Mouse (Mus musculus) embryonic facial prominence, embryonic 11.5 days (tissue): ENCODE measurements at regions not wholly inside any gene's neighbourhood (a gene's known extent, or its start where the extent isn't known, plus 50 kb on each side); places are given as distances from the start of the nearest gene placed in this dataset.
A peak's percentile ranks its signal among the peaks of the same experiment; 100 is the strongest.

Experiments
- ATAC-seq: fragments of 200-750 bp; cut with Nextera tagmentation; replicated peaks from 2 replicates; pipeline ENCODE4 v1.8.0; 2017; ENCODE audit warnings: low read depth; ENCODE audit not compliant: insufficient number of reproducible peaks, low FRiP score, low TSS enrichment
- DNase-seq: peaks from one replicate; pipeline ENCODE4 v3.0.0-alpha.2; 2015; ENCODE audit warnings: low spot score
- H3K27ac ChIP-seq: fragments of 300-500 bp; sonication (generic); replicated peaks from 2 replicates; pipeline ENCODE4 v1.5.1; 2014; ENCODE audit warnings: mild to moderate bottlenecking, low read depth, low read length, control low read depth
- H3K27me3 ChIP-seq: fragments of 300-500 bp; sonication (generic); 2 replicates; pipeline ENCODE4 v1.6.1; 2014; ENCODE audit warnings: mild to moderate bottlenecking, low read length, moderate library complexity, mixed read lengths; ENCODE audit not compliant: control insufficient read depth, insufficient read depth
- H3K36me3 ChIP-seq: fragments of 300-500 bp; sonication (generic); replicated peaks from 2 replicates; pipeline ENCODE4 v1.6.1; 2014; ENCODE audit warnings: low read depth, mild to moderate bottlenecking, low read length, moderate library complexity, mixed read lengths; ENCODE audit not compliant: control insufficient read depth, insufficient read depth
- H3K4me1 ChIP-seq: fragments of 300-500 bp; sonication (generic); 2 replicates; pipeline ENCODE4 v1.6.1; 2014; ENCODE audit warnings: low read length, mixed read lengths; ENCODE audit not compliant: control insufficient read depth, insufficient read depth
- H3K4me2 ChIP-seq: fragments of 300-500 bp; sonication (generic); 2 replicates; pipeline ENCODE4 v1.6.1; 2014; ENCODE audit warnings: low read depth, mild to moderate bottlenecking, control low read depth, low read length, moderate library complexity
- H3K4me3 ChIP-seq: fragments of 300-500 bp; sonication (generic); 2 replicates; pipeline ENCODE4 v1.5.1; 2014; ENCODE audit warnings: low read depth, low read length, control low read depth
- H3K9ac ChIP-seq: fragments of 300-500 bp; sonication (generic); replicated peaks from 2 replicates; pipeline ENCODE4 v1.6.1; 2014; ENCODE audit warnings: mild to moderate bottlenecking, control low read depth, low read length
- H3K9me3 ChIP-seq: fragments of 300-500 bp; sonication (generic); replicated peaks from 2 replicates; pipeline ENCODE4 v1.6.1; 2016; ENCODE audit warnings: mild to moderate bottlenecking, low read length, inconsistent platforms, mixed read lengths; ENCODE audit not compliant: control insufficient read depth
- WGBS: fragments of 180-500 bp; shearing (Covaris S2); extraction: QIAGEN DNeasy Blood & Tissue Kit; methylation state at CpG from one replicate; pipeline ENCODE4 v1.1.7; 2014; 5-methylcytosine and 5-hydroxymethylcytosine counted together

DNA sequence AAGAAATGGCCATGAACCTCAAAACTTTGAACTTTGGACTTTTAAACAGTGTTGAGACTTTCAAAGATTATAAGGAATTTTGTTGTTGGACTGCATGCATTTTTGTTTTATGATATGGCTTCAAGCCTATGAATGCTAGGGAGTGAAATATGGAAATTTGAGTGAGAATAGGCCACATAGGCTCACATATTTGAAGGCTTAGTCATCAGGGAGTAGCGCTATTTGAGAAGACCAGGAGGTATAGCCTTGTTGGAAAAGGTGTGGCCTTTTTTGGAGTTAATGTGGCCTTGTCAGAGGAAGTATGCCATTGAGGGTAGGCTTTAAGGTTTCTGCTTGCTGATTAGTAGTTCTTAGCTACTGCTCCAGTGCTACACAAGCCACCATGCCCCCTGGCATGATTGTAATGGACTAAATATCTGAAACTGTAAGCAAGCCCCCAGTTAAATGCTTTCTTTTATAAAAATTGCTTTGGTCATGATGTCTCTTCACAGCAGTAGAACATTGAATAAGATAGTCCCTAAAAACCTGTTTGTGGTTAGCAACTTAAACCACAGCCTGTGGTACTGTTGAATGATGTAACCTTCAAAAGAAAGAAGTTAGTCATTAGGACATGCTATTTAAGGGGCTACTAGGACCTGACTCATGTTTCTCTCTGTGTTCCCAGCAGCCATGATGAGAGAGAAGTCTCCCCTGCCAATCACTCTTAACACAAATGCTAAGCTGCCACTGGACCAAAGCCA is 208.4 kb downstream of the Tm4sf1 start:
- H3K4me1 ChIP-seq, result no peaks in the 10 kb centered on the region
- H3K4me2 ChIP-seq, result no peak overlapping the region
- H3K27me3 ChIP-seq, result no peaks in the 10 kb centered on the region
- ATAC-seq (no peak), DNase-seq (no peak)
- no peaks in the 10 kb centered on the region for H3K36me3 ChIP-seq
- no peaks in the 10 kb centered on the region for H3K9me3 ChIP-seq
- 86% methylated on average over 1 of the region's 1 CpGs for WGBS
- H3K4me3 ChIP-seq, result no peak overlapping the region
- no peak overlapping the region for H3K27ac ChIP-seq
- H3K9ac ChIP-seq, result no peak overlapping the region

DNA sequence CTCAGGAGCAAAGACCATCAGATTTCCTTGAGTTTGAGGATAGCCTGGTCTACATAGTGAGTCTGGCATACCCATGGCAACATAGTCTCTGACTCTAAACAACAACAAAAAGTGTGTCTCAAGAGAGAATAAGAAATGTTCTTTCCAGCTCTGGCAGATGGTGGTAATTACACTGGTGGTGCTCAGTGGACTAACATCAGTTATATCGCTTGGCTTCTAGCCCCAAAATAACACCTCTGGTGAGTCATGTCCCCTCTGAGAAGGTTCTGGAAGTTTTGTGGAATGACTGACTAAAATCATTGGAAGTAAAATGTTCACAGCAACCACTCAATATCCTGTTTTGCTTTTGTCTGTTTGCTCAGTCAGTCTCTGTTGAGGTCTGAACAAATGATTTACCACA is 227.3 kb downstream of the Tm4sf1 start:
- H3K36me3 ChIP-seq, result no peaks in the 10 kb centered on the region
- no peak overlapping the region for H3K4me3 ChIP-seq
- no peak overlapping the region for H3K4me2 ChIP-seq
- WGBS, result 95% methylated on average over 1 of the region's 1 CpGs
- ATAC-seq, result no peak
- H3K9ac ChIP-seq, result no peak overlapping the region
- no peaks in the 10 kb centered on the region for H3K4me1 ChIP-seq
- H3K9me3 ChIP-seq, result no peaks in the 10 kb centered on the region
- no peak overlapping the region for H3K27ac ChIP-seq
- DNase-seq, result no peak
- no peaks in the 10 kb centered on the region for H3K27me3 ChIP-seq

DNA sequence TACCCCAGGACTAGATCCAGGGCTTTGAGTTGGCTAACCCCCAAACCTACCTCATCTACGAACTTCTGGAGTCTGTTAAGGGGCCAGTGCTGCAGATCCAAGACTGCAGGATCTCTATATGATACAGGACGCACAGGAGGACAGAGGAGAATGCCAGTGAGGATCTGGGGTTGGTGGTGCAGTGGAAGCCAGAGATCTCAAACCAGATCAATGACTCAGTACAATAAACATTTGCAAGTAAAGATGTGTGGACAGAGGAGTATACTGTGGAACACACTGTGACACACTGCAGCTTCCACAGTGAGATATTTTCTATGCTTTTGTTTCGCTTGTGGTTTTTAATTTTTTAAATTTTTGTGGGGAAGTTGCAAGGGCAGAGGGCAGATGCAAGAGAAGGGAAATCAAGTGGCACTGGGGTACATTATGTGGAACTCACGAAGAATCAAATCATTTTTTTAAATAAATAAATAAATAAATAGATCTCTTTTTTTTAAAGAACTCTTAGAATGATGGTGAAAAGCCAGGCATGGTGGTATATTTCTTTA is 227.8 kb downstream of the Tm4sf1 start:
- Histone ChIP-seq H3K9me3 (no peaks in the 10 kb centered on the region), H3K4me2 (no peak overlapping the region), H3K27me3 (no peaks in the 10 kb centered on the region), H3K9ac (no peak overlapping the region), H3K4me1 (no peaks in the 10 kb centered on the region), H3K4me3 (no peak overlapping the region), H3K36me3 (no peaks in the 10 kb centered on the region), H3K27ac (no peak overlapping the region)
- no peak for DNase-seq
- WGBS, result 80% methylated on average over 4 of the region's 4 CpGs
- no peak for ATAC-seq

DNA sequence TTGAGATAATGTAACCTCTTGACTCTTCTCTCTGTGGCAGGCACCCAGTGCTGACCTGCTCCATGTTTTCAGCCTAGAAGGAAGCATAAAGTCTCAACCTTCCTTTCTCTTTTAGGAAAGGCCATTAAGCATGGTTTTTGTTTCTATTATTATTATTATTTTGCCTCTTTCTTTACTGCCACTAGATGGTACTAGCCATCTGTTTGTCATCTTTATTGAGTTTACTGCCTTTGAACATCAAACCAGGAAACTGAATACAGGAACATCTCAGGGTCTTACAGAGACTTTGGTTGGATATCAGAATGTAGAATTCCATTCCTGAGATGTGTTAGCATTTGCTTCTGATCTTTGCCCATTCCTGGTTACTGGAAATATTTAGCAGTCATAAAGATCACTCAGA is 268.8 kb downstream of the Tm4sf1 start:
- no peak overlapping the region for H3K27ac ChIP-seq
- no peak overlapping the region for H3K9ac ChIP-seq
- H3K9me3 ChIP-seq, result no peaks in the 10 kb centered on the region
- no peak overlapping the region for H3K4me3 ChIP-seq
- H3K4me2 ChIP-seq, result no peak overlapping the region
- no peaks in the 10 kb centered on the region for H3K36me3 ChIP-seq
- DNase-seq (no peak), ATAC-seq (no peak)
- H3K4me1 ChIP-seq, result no peaks in the 10 kb centered on the region
- H3K27me3 ChIP-seq, result no peaks in the 10 kb centered on the region

DNA sequence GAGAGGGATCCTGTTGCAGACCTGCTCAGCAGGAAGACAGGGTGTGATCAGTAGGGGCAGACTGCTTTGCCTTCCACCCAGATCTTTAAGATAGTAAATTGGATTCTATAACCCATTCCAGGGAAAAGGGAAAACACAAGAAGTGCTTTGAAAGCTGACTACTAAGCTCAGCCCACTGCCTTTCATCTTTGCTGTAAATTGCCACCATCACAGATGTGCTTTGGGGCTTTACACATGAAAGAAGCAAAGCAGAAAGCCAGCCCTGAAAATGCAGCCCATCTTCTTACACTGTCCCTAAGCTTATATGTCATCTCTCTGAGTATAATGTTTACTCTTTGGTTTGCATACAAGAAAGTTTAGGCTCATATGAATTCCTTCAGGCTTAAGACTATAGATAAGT is 283.6 kb downstream of the Tm4sf1 start:
- H3K4me1 ChIP-seq, result no peaks in the 10 kb centered on the region
- no peak overlapping the region for H3K9ac ChIP-seq
- H3K27ac ChIP-seq, result no peak overlapping the region
- ATAC-seq (no peak), DNase-seq (peak; percentile 15)
- H3K9me3 ChIP-seq, result no peaks in the 10 kb centered on the region
- H3K4me2 ChIP-seq, result no peak overlapping the region
- H3K4me3 ChIP-seq, result no peak overlapping the region
- H3K27me3 ChIP-seq, result no peaks in the 10 kb centered on the region
- no peaks in the 10 kb centered on the region for H3K36me3 ChIP-seq

DNA sequence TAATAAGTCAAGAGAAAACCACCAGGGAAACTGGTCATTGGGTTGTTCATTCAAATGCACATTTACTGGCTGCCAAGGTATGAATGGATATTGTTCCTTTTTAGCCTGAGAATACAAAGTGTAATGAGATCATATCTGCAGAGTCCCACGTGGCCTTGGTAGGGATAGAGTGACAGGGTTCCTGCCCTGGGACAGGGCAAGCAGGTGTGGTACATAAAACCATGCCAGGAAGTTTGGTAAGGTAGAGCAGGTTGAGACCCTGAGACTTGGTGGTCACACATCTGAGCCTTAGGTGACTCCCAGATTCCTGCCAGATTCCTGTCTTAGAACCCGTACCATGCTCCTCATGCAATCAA is 320.5 kb downstream of the Tm4sf1 start:
- ATAC-seq, result no peak

DNA sequence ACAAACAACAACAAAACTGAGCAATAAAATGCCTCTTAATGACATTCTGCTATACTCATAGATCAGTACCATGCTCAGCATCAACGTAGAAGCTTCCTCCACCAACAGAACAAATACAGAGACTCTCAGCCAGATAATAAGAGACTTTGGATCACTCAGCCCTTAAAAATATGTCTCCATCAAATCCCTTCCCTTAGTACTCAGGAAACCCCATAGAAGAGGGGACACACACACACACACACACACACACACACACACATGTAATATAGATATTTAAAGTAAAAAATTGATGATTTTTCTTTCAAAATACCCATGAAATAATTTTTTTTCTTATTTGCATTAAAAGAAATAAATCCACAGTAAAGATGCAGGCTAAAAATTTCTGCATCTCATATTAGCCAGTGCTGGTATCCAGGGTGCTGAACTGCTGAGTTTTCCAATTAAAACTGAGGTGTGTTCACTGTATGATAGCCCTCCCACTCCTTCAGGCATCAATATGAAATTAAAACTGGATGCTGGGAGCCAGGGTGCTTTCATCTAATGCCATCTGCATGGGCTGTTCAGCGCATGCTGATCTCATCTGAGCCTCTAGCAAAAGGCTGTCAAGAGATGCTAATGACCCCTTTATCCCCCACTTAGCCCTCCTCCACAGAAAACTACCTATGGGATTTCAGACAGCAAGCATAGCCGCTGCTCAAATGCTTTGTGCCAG is 321.0 kb downstream of the Tm4sf1 start:
- H3K27me3 ChIP-seq, result no peaks in the 10 kb centered on the region
- H3K9ac ChIP-seq, result no peak overlapping the region
- ATAC-seq (0 out of 2 replicates have a peak, but pooled peaks have one; percentile 34), DNase-seq (no peak)
- no peak overlapping the region for H3K27ac ChIP-seq
- 71% methylated on average over 3 of the region's 3 CpGs for WGBS
- no peak overlapping the region for H3K4me3 ChIP-seq
- H3K4me1 ChIP-seq, result no peaks in the 10 kb centered on the region
- H3K4me2 ChIP-seq, result no peak overlapping the region
- H3K9me3 ChIP-seq, result no peaks in the 10 kb centered on the region
- no peaks in the 10 kb centered on the region for H3K36me3 ChIP-seq

More for the DNA sequence above, 320.5 kb downstream of the Tm4sf1 start:
- DNase-seq, result no peak
- H3K27ac ChIP-seq, result no peak overlapping the region
- 74% methylated on average over 2 of the region's 2 CpGs for WGBS
- H3K4me2 ChIP-seq, result no peak overlapping the region
- H3K9ac ChIP-seq, result no peak overlapping the region
- no peaks in the 10 kb centered on the region for H3K9me3 ChIP-seq
- no peaks in the 10 kb centered on the region for H3K27me3 ChIP-seq
- H3K4me1 ChIP-seq, result no peaks in the 10 kb centered on the region
- no peak overlapping the region for H3K4me3 ChIP-seq
- no peaks in the 10 kb centered on the region for H3K36me3 ChIP-seq

DNA sequence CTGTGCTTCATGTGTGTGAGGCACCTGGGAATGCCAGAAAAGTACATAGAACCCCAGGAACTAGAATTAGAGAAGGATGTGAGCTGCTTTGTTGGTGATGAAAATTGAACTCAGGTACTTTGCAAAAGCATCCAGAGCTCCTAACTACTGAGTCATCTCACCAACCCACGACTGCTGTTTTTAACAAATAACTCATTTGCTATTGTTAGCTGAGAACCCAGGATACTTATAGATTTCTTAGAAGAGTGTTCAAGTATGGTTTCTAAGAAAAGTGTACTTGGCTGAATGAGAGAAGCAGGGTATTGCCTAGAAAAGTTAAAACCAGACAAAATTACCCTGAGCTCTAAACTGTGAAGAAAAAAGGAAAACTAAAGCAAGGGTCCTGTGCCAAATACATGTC is 335.8 kb downstream of the Tm4sf1 start:
- H3K4me1 ChIP-seq, result no peaks in the 10 kb centered on the region
- H3K4me2 ChIP-seq, result no peak overlapping the region
- no peak overlapping the region for H3K27ac ChIP-seq
- ATAC-seq (no peak), DNase-seq (no peak)
- H3K27me3 ChIP-seq, result no peaks in the 10 kb centered on the region
- H3K9me3 ChIP-seq, result no peaks in the 10 kb centered on the region
- no peaks in the 10 kb centered on the region for H3K36me3 ChIP-seq
- WGBS, result 72% methylated on average over 1 of the region's 1 CpGs
- no peak overlapping the region for H3K4me3 ChIP-seq
- no peak overlapping the region for H3K9ac ChIP-seq
